Mouse (Mus musculus) ES-Bruce4 (cell line): ENCODE results near the gene Med11. TPM values are rescaled to one million over a fixed set of nuclear protein-coding genes. Genes with fewer than 3 reads are reported as not detected.
"Not testable (repeated sequence)": the region's sequence is repeated elsewhere in the genome, so short reads cannot be mapped to it uniquely, and the experiment has no call there.

Experiments used
- H3K27ac ChIP-seq: 2 replicates; pipeline ENCODE4 v1.5.1; 2012; ENCODE audit warnings: low read length, inconsistent platforms; ENCODE audit not compliant: insufficient read depth
- H3K27me3 ChIP-seq: 2 replicates; pipeline ENCODE4 v1.6.1; 2012; ENCODE audit warnings: mild to moderate bottlenecking, low read length, inconsistent platforms; ENCODE audit not compliant: control insufficient read depth, poor library complexity, insufficient read depth, severe bottlenecking
- H3K36me3 ChIP-seq: 2 replicates; pipeline ENCODE4 v1.6.1; 2012; ENCODE audit warnings: inconsistent platforms, mild to moderate bottlenecking, low read length, moderate library complexity; ENCODE audit not compliant: control insufficient read depth, poor library complexity, insufficient read depth, severe bottlenecking
- H3K4me1 ChIP-seq: one replicate; pipeline ENCODE4 v1.8.1; 2011; ENCODE audit warnings: low read length; ENCODE audit not compliant: control insufficient read depth, insufficient read depth
- H3K4me3 ChIP-seq: 2 replicates; pipeline ENCODE4 v1.5.1; 2011; ENCODE audit warnings: low read depth, mild to moderate bottlenecking, low read length
- H3K9ac ChIP-seq: 2 replicates; pipeline ENCODE4 v1.6.1; 2012; ENCODE audit warnings: low read depth, mild to moderate bottlenecking, inconsistent platforms; ENCODE audit not compliant: poor library complexity, severe bottlenecking
- H3K9me3 ChIP-seq: replicated peaks from 2 replicates; pipeline ENCODE4 v1.6.1; 2012; ENCODE audit warnings: mild to moderate bottlenecking, low read length, inconsistent platforms; ENCODE audit not compliant: control insufficient read depth, poor library complexity, insufficient read depth, severe bottlenecking
- CTCF ChIP-seq: IDR thresholded peaks from one replicate; pipeline ENCODE4 v1.8.1; 2011; ENCODE audit warnings: low read depth, low read length
- EP300 ChIP-seq: IDR thresholded peaks from 2 replicates; pipeline ENCODE4 v1.6.1; 2011; ENCODE audit warnings: low read depth, low read length; ENCODE audit not compliant: insufficient read depth
- POLR2A ChIP-seq: IDR thresholded peaks from one replicate; pipeline ENCODE4 v1.8.1; 2011; ENCODE audit warnings: low read length; ENCODE audit not compliant: insufficient read depth
- polyA plus RNA-seq: library from polyadenylated mRNA; stranded (reverse); fragments of >200 nt; gene quantifications from 2 replicates; pipeline ENCODE4 v1.2.4, GENCODE M21; 2011; ENCODE audit warnings: low read depth; ENCODE audit not compliant: missing spikeins, insufficient read depth, insufficient read length

Med11 gene
- polyA plus RNA-seq, 1 experiment = 26.9 TPM

DNA sequence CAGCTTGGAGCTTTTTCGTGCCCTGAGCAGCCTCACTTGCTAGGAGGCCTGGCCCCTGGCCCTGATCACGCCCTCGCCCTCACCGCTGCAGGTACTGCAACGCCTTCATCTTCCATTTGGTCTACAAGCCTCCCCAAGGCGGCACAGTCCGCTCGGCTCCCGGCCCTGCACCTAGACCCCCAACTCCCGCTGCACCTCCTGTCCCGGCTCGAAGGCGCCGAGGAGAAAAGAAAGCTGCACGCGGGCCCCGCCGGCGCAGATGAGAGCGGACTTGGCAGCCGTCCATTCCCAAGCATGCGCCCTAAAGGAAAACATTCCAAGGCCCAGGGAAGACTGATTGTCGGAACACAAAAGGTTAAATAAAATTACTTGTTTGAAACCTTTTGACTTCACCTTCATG, 14.1 kb downstream of the Med11 start:
- TF ChIP-seq EP300 (no peak), CTCF (no peak), POLR2A (no peak)
- no peaks in the 10 kb centered on the region for H3K27me3 ChIP-seq
- H3K4me3 ChIP-seq = peak overlapping the region; percentile 56
- H3K9me3 ChIP-seq = no peaks in the 10 kb centered on the region
- peak overlapping the region; percentile 67 for H3K9ac ChIP-seq
- H3K4me1 ChIP-seq = peaks cover 5% of the 10 kb centered on the region
- H3K27ac ChIP-seq = no peak overlapping the region
- no peaks in the 10 kb centered on the region for H3K36me3 ChIP-seq

DNA sequence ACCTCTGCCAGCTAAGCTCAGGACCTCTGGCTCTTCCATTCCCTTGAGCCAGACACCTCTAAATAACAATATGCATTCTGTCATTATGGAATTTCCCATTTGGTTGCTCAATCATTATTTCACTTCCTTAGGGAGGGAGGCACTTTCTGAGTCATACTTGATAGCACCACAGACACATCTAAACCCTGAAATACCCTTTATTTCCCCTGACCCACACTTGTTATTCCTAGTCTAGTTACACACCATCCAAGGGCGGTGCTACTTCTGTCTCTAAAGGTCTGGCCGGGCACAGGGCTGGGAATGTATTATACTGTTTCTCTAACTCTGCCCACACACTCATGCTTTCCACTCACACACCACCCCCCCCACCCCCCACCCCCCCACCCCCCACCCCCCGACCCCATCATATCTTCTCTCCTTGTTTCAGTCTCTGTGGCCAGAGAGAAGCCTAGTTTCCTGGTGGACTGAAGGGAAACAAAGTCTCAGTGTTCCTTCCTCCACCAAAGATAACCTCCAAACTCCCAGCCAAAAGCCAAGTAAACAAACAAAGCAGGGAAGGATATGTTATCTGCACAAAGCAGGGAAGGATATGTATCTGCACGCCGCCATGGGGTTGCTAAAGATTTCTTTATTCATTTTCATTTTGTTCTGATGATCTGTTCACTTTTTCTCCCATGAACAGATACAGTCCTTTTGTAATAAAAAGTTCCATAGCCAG, 16.3 kb downstream of the Med11 start:
- Histone ChIP-seq H3K27ac (no peak overlapping the region), H3K9me3 (no peaks in the 10 kb centered on the region), H3K36me3 (no peaks in the 10 kb centered on the region), H3K9ac (no peak overlapping the region), H3K27me3 (no peaks in the 10 kb centered on the region), H3K4me1 (peaks cover 5% of the 10 kb centered on the region), H3K4me3 (no peak overlapping the region)
- TF ChIP-seq EP300 (no peak), POLR2A (no peak), CTCF (no peak)

GRCm38 (mm10) chr11:70469764-70470163, 18.0 kb downstream of the Med11 start:
- H3K4me3 ChIP-seq = no peak overlapping the region
- no peak overlapping the region for H3K9ac ChIP-seq
- no peaks in the 10 kb centered on the region for H3K36me3 ChIP-seq
- peaks cover under 1% of the 10 kb centered on the region for H3K4me1 ChIP-seq
- H3K27me3 ChIP-seq = no peaks in the 10 kb centered on the region
- TF ChIP-seq EP300 = no peak
- TF ChIP-seq POLR2A = no peak
- no peak for TF ChIP-seq CTCF
- no peaks in the 10 kb centered on the region for H3K9me3 ChIP-seq
- H3K27ac ChIP-seq = no peak overlapping the region

- Histone ChIP-seq H3K27ac (no peak overlapping the region), H3K9ac (no peak overlapping the region), H3K36me3 (no peaks in the 10 kb centered on the region), H3K9me3 (no peaks in the 10 kb centered on the region), H3K4me1 (no peaks in the 10 kb centered on the region), H3K27me3 (no peaks in the 10 kb centered on the region), H3K4me3 (no peak overlapping the region)
- TF ChIP-seq EP300 (no peak), POLR2A (no peak), CTCF (no peak)
Observed at GRCm38 (mm10) chr11:70472716-70473115, 21.0 kb downstream of the Med11 start.

GRCm38 (mm10) chr11:70473291-70473690, 21.6 kb downstream of the Med11 start:
- not testable (repeated sequence) for H3K27ac ChIP-seq, H3K9ac ChIP-seq, H3K36me3 ChIP-seq, H3K4me1 ChIP-seq, H3K27me3 ChIP-seq, H3K9me3 ChIP-seq, H3K4me3 ChIP-seq

- Histone ChIP-seq H3K4me1 (no peaks in the 10 kb centered on the region), H3K27ac (no peak overlapping the region), H3K27me3 (no peaks in the 10 kb centered on the region), H3K36me3 (no peaks in the 10 kb centered on the region), H3K9me3 (no peaks in the 10 kb centered on the region), H3K4me3 (no peak overlapping the region), H3K9ac (no peak overlapping the region)
- no peak for TF ChIP-seq EP300
- no peak for TF ChIP-seq CTCF
- TF ChIP-seq POLR2A = no peak
Observed at GRCm38 (mm10) chr11:70474872-70475534, 23.3 kb downstream of the Med11 start.
